Comparison of ENCODE assay signal across 8 mouse cellular contexts in the genomic region with DNA sequence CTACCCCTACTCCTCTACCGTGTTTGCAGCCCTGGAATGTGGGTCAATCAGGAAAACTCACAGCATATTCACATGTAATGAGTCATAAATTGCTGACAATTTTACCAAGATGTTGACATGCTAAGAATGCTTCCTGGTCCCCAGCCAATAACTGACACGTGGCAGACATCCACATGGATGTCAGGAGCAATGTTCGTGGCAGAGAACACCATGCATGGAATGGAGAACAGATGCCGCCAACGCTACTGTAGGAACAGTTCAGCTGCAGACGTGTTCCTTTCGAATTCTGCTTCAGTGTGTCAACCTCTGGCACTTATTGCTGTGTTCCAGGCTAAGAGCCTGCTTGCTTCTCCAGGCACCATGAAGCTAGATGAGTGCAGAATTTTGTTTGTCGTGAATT.
A peak's percentile ranks its signal among the peaks of the same experiment; 100 is the strongest.
DNase-seq lines count a peak whose midpoint lies in the region; ATAC-seq and TF ChIP-seq lines count a peak whose summit lies in the region.
"Had no signal": no experiment of that assay in that cellular context is flagged by ENCODE, and none has a peak within 500 bp of the region (broad histone marks: within the 10 kb centered on the region; RNA-seq: fewer than 3 reads in every experiment).

No protein-coding gene starts in this region.

- no peak overlapping the region for H3K27ac ChIP-seq in limb, embryonic 14.5 days (replicated peaks; ENCODE audit: low read depth, low read length)
- H3K27ac ChIP-seq in limb, embryonic 10.5 days, result no peak overlapping the region
- peak overlapping the region; percentile 77 for H3K27ac ChIP-seq in layer of hippocampus, adult 2 months
- H3K27ac ChIP-seq in hindbrain, embryonic 12.5 days, result no peak overlapping the region

- no peak overlapping the region for H3K4me3 ChIP-seq in limb, embryonic 14.5 days (replicated peaks; ENCODE audit: low read length)
- H3K4me3 ChIP-seq in limb, embryonic 10.5 days, result no peak overlapping the region
- H3K4me3 ChIP-seq in layer of hippocampus, adult 2 months, result no peak overlapping the region
- no peak overlapping the region for H3K4me3 ChIP-seq in hindbrain, embryonic 12.5 days

- no peak for TF ChIP-seq CTCF in layer of hippocampus, adult 2 months (conservative IDR thresholded peaks at IDR 0.05)

- DNase-seq in limb, embryonic 14.5 days (ENCODE audit: low spot score), result peak; percentile 17
- DNase-seq in limb, embryonic 10.5 days (ENCODE audit: low spot score), result no peak
- peak; percentile 8 for DNase-seq in gastrocnemius, postnatal 10 days
- DNase-seq in layer of hippocampus, adult 2 months (ENCODE audit: low spot score in 2 of 2), result peak; percentile 41 to 48
- peak; percentile 37 to 49 for DNase-seq in right cerebral cortex, postnatal 10 days (ENCODE audit: low spot score in 2 of 2)
- DNase-seq in cerebellum, adult 9-10 months, result no peak

- H3K4me2 ChIP-seq in limb, embryonic 14.5 days (replicated peaks; ENCODE audit: low read depth, low read length, severe bottlenecking), result no peak overlapping the region
- no peak overlapping the region for H3K4me2 ChIP-seq in hindbrain, embryonic 12.5 days (replicated peaks)

- ATAC-seq in limb, embryonic 14.5 days (ENCODE audit: low FRiP score, low read depth), result no peak
- ATAC-seq in hindbrain, embryonic 12.5 days (ENCODE audit: low FRiP score), result no peak
- ATAC-seq: Patski had no signal

- no peaks in the 10 kb centered on the region for H3K36me3 ChIP-seq in limb, embryonic 14.5 days (ENCODE audit: control insufficient read depth, insufficient read depth, low read length)
- H3K36me3 ChIP-seq in limb, embryonic 10.5 days, result no peaks in the 10 kb centered on the region
- H3K36me3 ChIP-seq in hindbrain, embryonic 12.5 days, result no peaks in the 10 kb centered on the region

- no peak overlapping the region for H3K9ac ChIP-seq in limb, embryonic 14.5 days (ENCODE audit: low read depth, low read length, severe bottlenecking)
- no peak overlapping the region for H3K9ac ChIP-seq in hindbrain, embryonic 12.5 days

- H3K27me3 ChIP-seq in limb, embryonic 14.5 days (ENCODE audit: control insufficient read depth, insufficient read depth, low read length), result no peaks in the 10 kb centered on the region
- no peaks in the 10 kb centered on the region for H3K27me3 ChIP-seq in limb, embryonic 10.5 days (ENCODE audit: low read depth, poor library complexity, severe bottlenecking)
- no peaks in the 10 kb centered on the region for H3K27me3 ChIP-seq in hindbrain, embryonic 12.5 days
- H3K27me3 ChIP-seq: Patski had no signal

- no peaks in the 10 kb centered on the region for H3K9me3 ChIP-seq in limb, embryonic 14.5 days (ENCODE audit: control insufficient read depth, low read length)
- no peaks in the 10 kb centered on the region for H3K9me3 ChIP-seq in limb, embryonic 10.5 days (replicated peaks)
- H3K9me3 ChIP-seq in hindbrain, embryonic 12.5 days (replicated peaks), result no peaks in the 10 kb centered on the region

- no peak for TF ChIP-seq POLR2A in limb, embryonic 14.5 days (IDR thresholded peaks at IDR 0.05; ENCODE audit: borderline replicate concordance, extremely low read depth, insufficient read depth, insufficient read length)

- WGBS in limb, embryonic 14.5 days, result 71% methylated on average over 8 of the region's 8 CpGs
- WGBS in limb, embryonic 10.5 days, result 88% methylated on average over 8 of the region's 8 CpGs
- WGBS in hindbrain, embryonic 12.5 days, result 83% methylated on average over 8 of the region's 8 CpGs

- H3K4me1 ChIP-seq in limb, embryonic 14.5 days (ENCODE audit: control insufficient read depth, insufficient read depth, low read length), result no peaks in the 10 kb centered on the region
- no peaks in the 10 kb centered on the region for H3K4me1 ChIP-seq in limb, embryonic 10.5 days
- H3K4me1 ChIP-seq in hindbrain, embryonic 12.5 days, result no peaks in the 10 kb centered on the region

Comparison
In these comparisons a context has a peak if more than half of its experiments do, and no peak if none do; other contexts are left out.
1. DNase-seq: peak in limb, embryonic 14.5 days (single experiment), gastrocnemius, postnatal 10 days (single experiment), layer of hippocampus, adult 2 months (2 of 2) and right cerebral cortex, postnatal 10 days (2 of 2); none in limb, embryonic 10.5 days (single experiment) and cerebellum, adult 9-10 months (single experiment).